Mouse (Mus musculus) heart, embryonic 13.5 days (tissue): Measurements from ENCODE around the gene Gm42906. TPM values are rescaled to one million over a fixed set of nuclear protein-coding genes. Genes with fewer than 3 reads are reported as not detected.

Experiments
- ATAC-seq: fragments of 200-750 bp; cut with Nextera tagmentation; 2 replicates; pipeline ENCODE4 v1.8.0; 2017; ENCODE audit warnings: moderate TSS enrichment; ENCODE audit not compliant: insufficient number of reproducible peaks, low FRiP score, low TSS enrichment; ENCODE audit errors: extremely low read depth
- H3K27ac ChIP-seq: fragments of 300-500 bp; sonication (generic); replicated peaks from 2 replicates; pipeline ENCODE4 v1.5.1; 2015; ENCODE audit warnings: moderate library complexity, mild to moderate bottlenecking, inconsistent platforms
- H3K27me3 ChIP-seq: fragments of 300-500 bp; sonication (generic); replicated peaks from 2 replicates; pipeline ENCODE4 v1.6.1; 2015; ENCODE audit warnings: mild to moderate bottlenecking, inconsistent platforms
- H3K36me3 ChIP-seq: fragments of 300-500 bp; sonication (generic); 2 replicates; pipeline ENCODE4 v1.6.1; 2015; ENCODE audit warnings: mild to moderate bottlenecking, inconsistent platforms
- H3K4me1 ChIP-seq: fragments of 300-500 bp; sonication (generic); 2 replicates; pipeline ENCODE4 v1.6.1; 2015; ENCODE audit warnings: inconsistent platforms
- H3K4me2 ChIP-seq: fragments of 300-500 bp; sonication (generic); 2 replicates; pipeline ENCODE4 v1.6.1; 2015; ENCODE audit warnings: inconsistent platforms, mild to moderate bottlenecking, moderate library complexity
- H3K4me3 ChIP-seq: fragments of 300-500 bp; sonication (generic); 2 replicates; pipeline ENCODE4 v1.5.1; 2015; ENCODE audit warnings: moderate library complexity, mild to moderate bottlenecking, inconsistent platforms
- H3K9ac ChIP-seq: fragments of 300-500 bp; sonication (generic); 2 replicates; pipeline ENCODE4 v1.6.1; 2015; ENCODE audit warnings: inconsistent platforms, mild to moderate bottlenecking, moderate library complexity
- H3K9me3 ChIP-seq: fragments of 300-500 bp; sonication (generic); 2 replicates; pipeline ENCODE4 v1.6.1; 2016; ENCODE audit warnings: inconsistent platforms
- WGBS: fragments of 180-500 bp; shearing (Covaris S2); methylation state at CpG from one replicate; pipeline ENCODE4 v1.1.7; 2015; ENCODE audit warnings: mixed read lengths; 5-methylcytosine and 5-hydroxymethylcytosine counted together
- polyA plus RNA-seq: library from polyadenylated mRNA; unstranded; fragments of >200 nt; fragmentation: Nextera tagmentation; extraction: Ambion mirVana; gene quantifications from 2 replicates; pipeline ENCODE4 v1.2.1, GENCODE M21; 2015

The Gm42906 gene
- polyA plus RNA-seq, 1 experiment from 2014 or later = not detected

- Histone ChIP-seq H3K4me3 (no peak overlapping the region), H3K36me3 (no peaks in the 10 kb centered on the region; the same call in 1 of the 2 replicates), H3K9me3 (peaks cover 4% of the 10 kb centered on the region), H3K4me1 (peaks cover 36% of the 10 kb centered on the region), H3K9ac (no peak overlapping the region), H3K27ac (peak overlapping the region; percentile 36; the same call in 1 of the 2 replicates), H3K4me2 (no peak overlapping the region), H3K27me3 (no peaks in the 10 kb centered on the region)
- WGBS = 45% methylated on average over 4 of the region's 4 CpGs
- no peak for ATAC-seq
Measured at GRCm38 (mm10) chr5:151074282-151074681, 353.7 kb downstream of the Gm42906 start.

- no peak for ATAC-seq
- H3K4me3 ChIP-seq = no peak overlapping the region
- H3K4me2 ChIP-seq = no peak overlapping the region
- 41% methylated on average over 6 of the region's 6 CpGs for WGBS
- H3K27ac ChIP-seq = no peak overlapping the region
- peaks cover 39% of the 10 kb centered on the region for H3K4me1 ChIP-seq
- H3K27me3 ChIP-seq = no peaks in the 10 kb centered on the region
- H3K9me3 ChIP-seq = peaks cover 4% of the 10 kb centered on the region
- no peak overlapping the region for H3K9ac ChIP-seq
- H3K36me3 ChIP-seq = no peaks in the 10 kb centered on the region; the same call in 1 of the 2 replicates
Measured at GRCm38 (mm10) chr5:151071430-151071829, 356.5 kb downstream of the Gm42906 start.

- Histone ChIP-seq H3K9me3 (peaks cover 4% of the 10 kb centered on the region), H3K4me1 (peaks cover 42% of the 10 kb centered on the region), H3K9ac (no peak overlapping the region), H3K4me2 (no peak overlapping the region), H3K27me3 (no peaks in the 10 kb centered on the region), H3K4me3 (no peak overlapping the region), H3K36me3 (no peaks in the 10 kb centered on the region; the same call in 1 of the 2 replicates), H3K27ac (peak overlapping the region; percentile 45; the same call in 1 of the 2 replicates)
- WGBS = 65% methylated on average over 6 of the region's 6 CpGs
- no peak for ATAC-seq
Measured at GRCm38 (mm10) chr5:151070896-151071295, 357.1 kb downstream of the Gm42906 start.

GRCm38 (mm10) chr5:151069569-151069968, 358.4 kb downstream of the Gm42906 start:
- H3K36me3 ChIP-seq = no peaks in the 10 kb centered on the region
- H3K27me3 ChIP-seq = no peaks in the 10 kb centered on the region
- no peaks in the 10 kb centered on the region for H3K9me3 ChIP-seq
- H3K4me2 ChIP-seq = no peak overlapping the region
- H3K9ac ChIP-seq = no peak overlapping the region
- no peak for ATAC-seq
- no peak overlapping the region for H3K4me3 ChIP-seq
- 68% methylated on average over 2 of the region's 2 CpGs for WGBS
- peak overlapping the region; percentile 45; the same call in 1 of the 2 replicates for H3K27ac ChIP-seq
- peaks cover 53% of the 10 kb centered on the region for H3K4me1 ChIP-seq

GRCm38 (mm10) chr5:151066016-151066415, 361.9 kb downstream of the Gm42906 start:
- WGBS = 75% methylated on average over 5 of the region's 5 CpGs
- no peaks in the 10 kb centered on the region for H3K27me3 ChIP-seq
- no peak overlapping the region for H3K4me3 ChIP-seq
- H3K4me2 ChIP-seq = no peak overlapping the region
- H3K9me3 ChIP-seq = peaks cover 7% of the 10 kb centered on the region
- ATAC-seq = no peak
- H3K9ac ChIP-seq = no peak overlapping the region
- peaks cover 22% of the 10 kb centered on the region for H3K36me3 ChIP-seq
- H3K4me1 ChIP-seq = peaks cover 37% of the 10 kb centered on the region
- no peak overlapping the region for H3K27ac ChIP-seq

GRCm38 (mm10) chr5:151065228-151065627, 362.7 kb downstream of the Gm42906 start:
- WGBS = 33% methylated on average over 1 of the region's 1 CpGs
- no peak for ATAC-seq
- peaks cover 22% of the 10 kb centered on the region for H3K36me3 ChIP-seq
- H3K27me3 ChIP-seq = no peaks in the 10 kb centered on the region
- no peak overlapping the region for H3K9ac ChIP-seq
- no peak overlapping the region for H3K4me3 ChIP-seq
- peaks cover 7% of the 10 kb centered on the region for H3K9me3 ChIP-seq
- peak overlapping the region; percentile 51; the same call in 1 of the 2 replicates for H3K27ac ChIP-seq
- peaks cover 35% of the 10 kb centered on the region for H3K4me1 ChIP-seq
- H3K4me2 ChIP-seq = no peak overlapping the region

GRCm38 (mm10) chr5:151061942-151062341, 366.0 kb downstream of the Gm42906 start:
- Histone ChIP-seq H3K9me3 (peaks cover 7% of the 10 kb centered on the region), H3K9ac (no peak overlapping the region), H3K4me2 (no peak overlapping the region), H3K36me3 (peaks cover 24% of the 10 kb centered on the region), H3K27me3 (no peaks in the 10 kb centered on the region), H3K4me1 (peaks cover 34% of the 10 kb centered on the region), H3K4me3 (no peak overlapping the region), H3K27ac (no peak overlapping the region)
- WGBS = 94% methylated on average over 2 of the region's 2 CpGs
- ATAC-seq = no peak

GRCm38 (mm10) chr5:151060476-151060875, 367.5 kb downstream of the Gm42906 start:
- Histone ChIP-seq H3K4me2 (no peak overlapping the region), H3K4me1 (peaks cover 41% of the 10 kb centered on the region), H3K27ac (peak overlapping the region; percentile 50), H3K4me3 (no peak overlapping the region), H3K9ac (no peak overlapping the region), H3K9me3 (peaks cover 7% of the 10 kb centered on the region), H3K36me3 (peaks cover 28% of the 10 kb centered on the region), H3K27me3 (no peaks in the 10 kb centered on the region)
- ATAC-seq = no peak
- WGBS = 75% methylated on average over 12 of the region's 12 CpGs

- no peak overlapping the region for H3K27ac ChIP-seq
- peaks cover 36% of the 10 kb centered on the region for H3K4me1 ChIP-seq
- H3K36me3 ChIP-seq = peaks cover 31% of the 10 kb centered on the region
- no peak overlapping the region for H3K4me2 ChIP-seq
- 82% methylated on average over 5 of the region's 5 CpGs for WGBS
- no peaks in the 10 kb centered on the region for H3K27me3 ChIP-seq
- ATAC-seq = no peak
- H3K9me3 ChIP-seq = peaks cover 7% of the 10 kb centered on the region
- no peak overlapping the region for H3K4me3 ChIP-seq
- no peak overlapping the region for H3K9ac ChIP-seq
Measured at GRCm38 (mm10) chr5:151059772-151060171, 368.2 kb downstream of the Gm42906 start.

- Histone ChIP-seq H3K4me2 (no peak overlapping the region), H3K9ac (no peak overlapping the region), H3K9me3 (peaks cover 7% of the 10 kb centered on the region), H3K27me3 (no peaks in the 10 kb centered on the region), H3K4me3 (no peak overlapping the region), H3K27ac (no peak overlapping the region), H3K36me3 (peaks cover 31% of the 10 kb centered on the region), H3K4me1 (peaks cover 36% of the 10 kb centered on the region)
- ATAC-seq = no peak
- WGBS = 88% methylated on average over 10 of the region's 10 CpGs
Measured at GRCm38 (mm10) chr5:151059352-151059751, 368.6 kb downstream of the Gm42906 start.

- no peak overlapping the region for H3K4me3 ChIP-seq
- no peak overlapping the region for H3K4me2 ChIP-seq
- peak overlapping the region; percentile 84 for H3K27ac ChIP-seq
- H3K36me3 ChIP-seq = peaks cover 23% of the 10 kb centered on the region
- H3K4me1 ChIP-seq = peaks cover 48% of the 10 kb centered on the region
- peaks cover 7% of the 10 kb centered on the region for H3K9me3 ChIP-seq
- H3K27me3 ChIP-seq = no peaks in the 10 kb centered on the region
- H3K9ac ChIP-seq = no peak overlapping the region
- 71% methylated on average over 5 of the region's 5 CpGs for WGBS
- ATAC-seq = no peak
Measured at GRCm38 (mm10) chr5:151057716-151058115, 370.2 kb downstream of the Gm42906 start.

- Histone ChIP-seq H3K4me2 (peak overlapping the region; percentile 53; the same call in 1 of the 2 replicates), H3K9ac (no peak overlapping the region), H3K27ac (peak overlapping the region; percentile 84), H3K36me3 (peaks cover 21% of the 10 kb centered on the region), H3K4me3 (no peak overlapping the region), H3K9me3 (peaks cover 6% of the 10 kb centered on the region), H3K27me3 (no peaks in the 10 kb centered on the region), H3K4me1 (peaks cover 48% of the 10 kb centered on the region)
- 35% methylated on average over 6 of the region's 6 CpGs for WGBS
- ATAC-seq = no peak; the same call in 1 of the 2 replicates
Measured at GRCm38 (mm10) chr5:151056920-151057294, 371.1 kb downstream of the Gm42906 start.
